Mouse (Mus musculus) hindbrain, embryonic 14.5 days (tissue): ENCODE results near the gene Lst1. TPM values are rescaled to one million over a fixed set of nuclear protein-coding genes. Genes with fewer than 3 reads are reported as not detected.

ENCODE experiments used
- ATAC-seq: fragments of 200-750 bp; cut with Nextera tagmentation; 2 replicates; pipeline ENCODE4 v1.8.0; 2017; ENCODE audit warnings: moderate number of reproducible peaks, mild to moderate bottlenecking, moderate TSS enrichment, moderate library complexity; ENCODE audit not compliant: low FRiP score
- DNase-seq: peaks from one replicate; pipeline ENCODE4 v3.0.0-alpha.2; 2015; ENCODE audit warnings: low spot score
- H3K27ac ChIP-seq: fragments of 300-500 bp; sonication (generic); 2 replicates; pipeline ENCODE4 v1.5.1; 2014; ENCODE audit warnings: mild to moderate bottlenecking, moderate library complexity
- H3K27me3 ChIP-seq: fragments of 300-500 bp; sonication (generic); 2 replicates; pipeline ENCODE4 v1.6.1; 2014; ENCODE audit warnings: mild to moderate bottlenecking, low read length, mixed read lengths; ENCODE audit not compliant: control insufficient read depth, insufficient read depth
- H3K36me3 ChIP-seq: fragments of 300-500 bp; sonication (generic); replicated peaks from 2 replicates; pipeline ENCODE4 v1.6.1; 2014; ENCODE audit not compliant: control insufficient read depth, insufficient read depth
- H3K4me1 ChIP-seq: fragments of 300-500 bp; sonication (generic); replicated peaks from 2 replicates; pipeline ENCODE4 v1.6.1; 2014; ENCODE audit warnings: antibody characterized with exemption, low read length, mixed read lengths; ENCODE audit not compliant: control insufficient read depth, insufficient read depth
- H3K4me2 ChIP-seq: fragments of 300-500 bp; sonication (generic); replicated peaks from 2 replicates; pipeline ENCODE4 v1.6.1; 2014; ENCODE audit warnings: mild to moderate bottlenecking, moderate library complexity
- H3K4me3 ChIP-seq: fragments of 300-500 bp; sonication (generic); replicated peaks from 2 replicates; pipeline ENCODE4 v1.5.1; 2014; ENCODE audit warnings: mild to moderate bottlenecking, low read length
- H3K9ac ChIP-seq: fragments of 300-500 bp; sonication (generic); 2 replicates; pipeline ENCODE4 v1.6.1; 2014
- H3K9me3 ChIP-seq: fragments of 300-500 bp; sonication (generic); 2 replicates; pipeline ENCODE4 v1.6.1; 2016; ENCODE audit warnings: low read length; ENCODE audit not compliant: control insufficient read depth
- WGBS: fragments of 180-500 bp; shearing (Covaris S2); extraction: QIAGEN DNeasy Blood & Tissue Kit; methylation state at CpG from one replicate; pipeline ENCODE4 v1.1.7; 2014; 5-methylcytosine and 5-hydroxymethylcytosine counted together
- polyA plus RNA-seq: library from polyadenylated mRNA; unstranded; fragments of >200 nt; fragmentation: Nextera tagmentation; extraction: Ambion mirVana; gene quantifications from 2 replicates; pipeline ENCODE4 v1.2.1, GENCODE M21; 2014

Lst1 gene
- polyA plus RNA-seq, 1 experiment from 2014 or later, result 13.3 TPM

DNA sequence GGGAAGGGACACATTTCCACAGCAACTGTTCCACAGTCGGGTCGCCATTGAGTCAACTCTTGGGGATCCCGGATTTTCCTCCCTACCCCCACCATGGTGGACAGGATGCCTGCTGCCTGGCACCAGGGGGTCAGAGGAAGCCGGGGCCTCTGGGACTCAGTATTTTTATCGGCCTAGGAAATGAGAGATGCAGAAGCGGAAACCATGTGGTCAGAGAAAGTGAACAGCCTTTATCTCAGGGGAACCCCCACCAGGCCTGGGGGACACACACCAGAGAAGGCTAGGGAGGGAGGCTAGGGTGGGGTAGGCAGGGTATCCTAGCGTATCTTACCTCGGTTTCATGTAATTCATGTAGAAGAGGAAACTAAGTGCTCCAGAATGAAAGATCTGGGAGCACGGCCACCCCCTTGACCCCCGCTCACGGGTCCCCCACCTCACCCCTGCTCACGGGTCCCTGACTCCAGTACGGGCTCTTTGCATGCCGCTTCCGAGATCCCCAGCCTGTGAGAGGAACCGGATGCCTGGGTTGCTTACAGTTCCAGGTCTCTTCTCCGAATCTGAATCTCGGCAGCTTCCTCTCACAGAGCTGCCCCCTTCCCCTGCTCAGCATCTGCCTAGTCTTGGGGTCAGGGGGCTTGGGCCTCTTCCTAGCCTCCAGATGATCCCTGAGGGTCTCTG, 30.4 kb upstream of the Lst1 start:
- ATAC-seq (no peak), DNase-seq (no peak)
- H3K9me3 ChIP-seq, result no peaks in the 10 kb centered on the region
- no peaks in the 10 kb centered on the region for H3K4me1 ChIP-seq
- H3K27ac ChIP-seq, result no peak overlapping the region
- H3K4me3 ChIP-seq, result no peak overlapping the region
- no peak overlapping the region for H3K4me2 ChIP-seq
- no peaks in the 10 kb centered on the region for H3K27me3 ChIP-seq
- H3K36me3 ChIP-seq, result peaks cover 23% of the 10 kb centered on the region
- WGBS, result 84% methylated on average over 18 of the region's 18 CpGs
- no peak overlapping the region for H3K9ac ChIP-seq

DNA sequence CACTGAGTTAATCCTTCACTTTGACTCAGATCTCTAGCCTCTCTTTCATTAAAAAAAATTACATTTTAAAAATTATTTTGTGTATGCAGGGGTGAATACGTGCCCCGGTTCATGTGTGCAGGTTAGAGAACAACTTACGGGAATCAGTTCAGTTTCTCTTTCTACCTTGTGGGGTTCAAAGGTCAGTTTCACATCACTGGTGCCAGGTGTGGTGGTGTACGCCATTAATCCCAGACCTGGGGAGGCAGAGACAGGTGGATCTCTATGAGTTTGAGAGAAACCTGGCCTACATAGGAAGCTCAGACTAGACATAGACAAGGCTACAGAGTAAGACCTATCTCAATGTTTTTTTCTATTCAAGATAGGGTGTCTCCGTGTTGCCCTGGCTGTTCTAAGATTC, 24.8 kb upstream of the Lst1 start:
- Histone ChIP-seq H3K9me3 (no peaks in the 10 kb centered on the region), H3K36me3 (no peaks in the 10 kb centered on the region), H3K4me1 (no peaks in the 10 kb centered on the region), H3K4me2 (no peak overlapping the region), H3K4me3 (no peak overlapping the region), H3K27ac (no peak overlapping the region), H3K9ac (no peak overlapping the region), H3K27me3 (no peaks in the 10 kb centered on the region)
- 94% methylated on average over 5 of the region's 5 CpGs for WGBS
- no peak for DNase-seq
- ATAC-seq, result no peak

DNA sequence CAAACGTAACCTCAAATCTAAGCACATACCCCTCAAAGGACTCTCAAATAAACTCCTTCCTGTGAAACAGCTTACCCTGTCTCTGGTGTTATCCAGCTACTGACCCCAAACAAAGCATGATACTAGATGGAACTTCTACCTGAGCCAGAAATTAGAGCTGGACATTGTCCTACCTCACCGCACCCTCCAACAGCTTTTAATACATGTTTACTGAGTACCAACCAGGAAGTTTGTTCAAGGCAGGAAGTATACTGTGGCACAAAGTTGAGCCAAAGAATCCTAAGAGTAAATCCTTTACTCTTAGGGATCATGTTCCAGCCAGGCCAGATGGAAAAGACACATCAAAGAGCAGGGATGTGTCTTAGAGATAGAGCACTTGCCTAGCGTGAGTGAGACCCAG, 22.4 kb upstream of the Lst1 start:
- no peak for ATAC-seq

DNA sequence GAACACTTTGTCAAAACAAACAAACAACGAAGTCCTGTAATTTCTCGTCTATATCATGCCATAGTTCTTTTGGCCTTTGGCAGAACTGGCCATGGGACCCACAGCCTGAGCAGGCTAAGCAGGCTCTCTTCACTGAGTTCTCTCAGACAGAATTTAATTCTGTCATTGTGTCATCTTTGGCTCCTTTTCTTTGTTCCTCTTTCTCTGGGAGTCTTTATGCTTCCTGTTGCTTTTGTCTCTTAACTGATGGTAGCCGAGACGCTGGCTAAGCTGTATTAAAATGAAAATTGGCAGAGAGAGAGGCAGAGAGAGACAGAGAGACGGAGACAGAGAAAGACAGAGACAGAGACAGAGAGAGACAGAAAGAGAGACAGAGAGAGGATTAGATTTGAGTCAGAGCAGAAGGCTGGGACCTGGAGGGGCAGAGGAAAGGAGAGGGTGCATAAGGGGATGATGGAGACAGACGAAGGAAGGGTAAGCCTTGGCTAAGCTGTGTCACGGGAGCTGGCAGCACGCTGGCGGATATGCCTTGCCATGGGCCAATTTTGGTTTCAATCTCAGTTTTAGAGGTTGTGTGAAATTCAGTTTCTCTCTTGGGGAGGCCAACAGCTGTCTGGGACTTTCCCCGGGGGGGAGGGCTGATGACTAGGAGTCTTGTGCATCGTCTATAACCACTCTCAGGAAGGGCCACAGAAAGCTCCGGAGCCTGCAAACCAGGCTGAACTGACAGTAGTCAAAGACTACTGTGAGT, 21.7 kb upstream of the Lst1 start:
- no peak for ATAC-seq
- Histone ChIP-seq H3K4me1 (no peaks in the 10 kb centered on the region), H3K27me3 (peaks cover 4% of the 10 kb centered on the region; the same call in 1 of the 2 replicates), H3K4me3 (no peak overlapping the region), H3K9me3 (no peaks in the 10 kb centered on the region), H3K4me2 (no peak overlapping the region), H3K9ac (no peak overlapping the region), H3K27ac (no peak overlapping the region), H3K36me3 (no peaks in the 10 kb centered on the region)
- no peak for DNase-seq
- 73% methylated on average over 12 of the region's 12 CpGs for WGBS

More for the DNA sequence above, 22.4 kb upstream of the Lst1 start:
- DNase-seq, result no peak
- Histone ChIP-seq H3K9me3 (no peaks in the 10 kb centered on the region), H3K36me3 (no peaks in the 10 kb centered on the region), H3K27ac (no peak overlapping the region), H3K27me3 (no peaks in the 10 kb centered on the region), H3K9ac (no peak overlapping the region), H3K4me1 (no peaks in the 10 kb centered on the region), H3K4me2 (no peak overlapping the region), H3K4me3 (no peak overlapping the region)
- WGBS, result 82% methylated on average over 3 of the region's 3 CpGs

DNA sequence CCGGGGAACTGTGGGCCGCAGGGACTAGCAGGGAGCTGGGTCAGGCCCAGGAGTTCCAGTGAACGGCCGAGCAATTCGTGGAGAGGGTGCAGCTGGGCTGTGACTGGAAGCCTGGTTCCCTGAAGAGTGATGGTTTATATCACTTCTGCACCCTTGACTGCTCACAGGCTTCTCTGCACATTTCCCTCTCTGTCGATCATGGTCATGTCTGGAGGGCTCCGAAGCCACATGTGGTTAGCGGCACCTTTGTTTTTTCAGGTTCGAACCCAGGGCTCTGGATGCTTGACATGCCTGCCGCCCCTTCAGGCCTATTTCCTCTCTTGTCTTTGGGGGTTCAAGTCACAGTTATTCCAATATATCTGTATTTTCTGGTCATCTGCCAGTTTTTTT, 17.1 kb upstream of the Lst1 start:
- DNase-seq (no peak), ATAC-seq (no peak)
- Histone ChIP-seq H3K27ac (no peak overlapping the region), H3K4me2 (no peak overlapping the region), H3K4me3 (no peak overlapping the region), H3K4me1 (no peaks in the 10 kb centered on the region), H3K9me3 (no peaks in the 10 kb centered on the region), H3K36me3 (no peaks in the 10 kb centered on the region), H3K27me3 (peaks cover 7% of the 10 kb centered on the region; the same call in 1 of the 2 replicates), H3K9ac (0 out of 2 replicates have a peak overlapping the region, but pooled peaks have one; percentile 11)
- WGBS, result 59% methylated on average over 10 of the region's 10 CpGs

DNA sequence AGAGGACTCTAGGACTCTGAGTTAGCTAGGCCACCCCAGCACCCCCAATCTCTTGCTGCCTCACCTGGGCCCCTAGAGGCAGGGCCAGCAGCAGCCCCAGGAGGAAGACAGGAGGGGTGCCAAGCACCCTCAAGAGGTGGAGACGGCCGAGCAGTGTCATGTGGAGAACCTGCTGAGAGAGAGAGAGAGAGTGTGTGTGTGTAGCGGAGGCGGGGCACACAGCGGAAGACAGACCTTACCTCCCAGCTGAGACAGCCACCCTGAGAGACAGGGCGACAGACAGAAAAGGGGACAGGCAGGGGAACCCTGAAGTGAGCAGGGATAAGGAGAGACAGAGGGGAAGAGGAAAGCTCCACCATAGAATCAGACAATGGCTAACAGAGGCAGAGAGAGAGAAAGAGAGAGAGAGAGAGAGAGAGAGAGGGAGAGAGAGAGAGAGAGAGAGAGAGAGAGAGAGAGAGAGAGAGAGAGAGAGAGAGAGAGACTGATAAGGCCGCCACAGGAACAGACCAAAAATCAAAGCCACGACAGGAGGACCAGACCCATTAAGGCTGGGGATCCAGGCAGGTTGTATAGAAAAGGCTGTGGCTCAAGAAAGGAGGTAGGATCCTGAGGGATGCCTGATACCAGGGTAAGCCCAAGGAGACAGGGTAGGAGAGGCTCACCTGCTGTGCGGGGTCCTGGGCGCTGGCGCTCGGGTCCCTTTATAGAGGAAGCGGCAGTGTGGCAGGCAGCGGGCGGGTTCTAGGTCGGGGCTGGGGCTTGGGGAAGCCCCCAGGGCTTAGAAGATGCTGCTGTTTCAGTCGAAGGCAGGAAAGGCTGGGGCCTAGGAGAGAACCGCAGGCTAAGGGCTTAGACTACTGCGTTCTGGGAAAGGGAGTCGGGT, 16.5 kb upstream of the Lst1 start, which contains the start of gene Lta:
Gene Lta, minus strand, starts transcription at position 858 of the 886 bp plus-strand sequence.
- Histone ChIP-seq H3K27ac (no peak within 1 kb of the TSS), H3K36me3 (no peaks in the 10 kb centered on the region), H3K27me3 (peaks cover 7% of the 10 kb centered on the region; the same call in 1 of the 2 replicates), H3K4me3 (no peak within 1 kb of the TSS), H3K4me1 (no peaks in the 10 kb centered on the region), H3K9ac (0 out of 2 replicates have a peak within 1 kb of the TSS, but pooled peaks have one; percentile 11), H3K9me3 (no peaks in the 10 kb centered on the region), H3K4me2 (no peak within 1 kb of the TSS)
- DNase-seq, result no peak
- no peak for ATAC-seq
- WGBS, result 36% methylated on average over 20 of the region's 20 CpGs

DNA sequence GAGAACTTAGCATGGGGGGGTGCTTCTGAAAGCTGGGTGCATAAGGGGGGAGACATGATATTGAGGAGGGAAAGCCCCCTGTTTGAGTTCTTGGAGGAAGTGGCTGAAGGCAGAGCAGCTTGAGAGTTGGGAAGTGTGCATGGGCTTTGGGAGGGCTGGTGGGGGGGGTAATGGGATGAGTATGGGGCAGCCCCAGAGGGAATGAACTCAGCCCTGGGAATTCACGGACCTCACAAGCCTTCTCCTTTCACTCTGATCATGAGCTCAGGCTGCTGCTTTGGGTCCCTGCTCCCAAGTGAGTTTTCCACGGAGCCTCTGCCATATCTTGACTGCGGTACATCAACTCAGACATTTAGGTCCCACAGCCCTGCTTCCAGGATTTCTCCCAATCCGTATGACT, 14.2 kb upstream of the Lst1 start:
- no peaks in the 10 kb centered on the region for H3K4me1 ChIP-seq
- WGBS, result 80% methylated on average over 4 of the region's 4 CpGs

DNA sequence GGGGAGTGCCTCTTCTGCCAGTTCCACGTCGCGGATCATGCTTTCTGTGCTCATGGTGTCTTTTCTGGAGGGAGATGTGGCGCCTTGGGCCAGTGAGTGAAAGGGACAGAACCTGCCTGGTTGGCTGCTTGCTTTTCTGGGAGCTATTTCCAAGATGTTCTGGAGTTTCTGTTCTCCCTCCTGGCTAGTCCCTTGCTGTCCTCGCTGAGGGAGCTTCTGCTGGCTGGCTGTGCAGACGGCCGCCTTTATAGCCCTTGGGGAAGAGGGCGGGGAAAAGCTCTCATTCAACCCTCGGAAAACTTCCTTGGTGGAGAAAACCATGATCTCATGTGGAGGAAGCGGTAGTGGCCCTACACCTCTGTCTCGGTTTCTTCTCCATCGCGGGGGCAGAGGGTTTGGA, 13.5 kb upstream of the Lst1 start, which contains the start of gene Tnf:
Gene Tnf, minus strand, starts transcription at position 221 of the 400 bp plus-strand sequence.
- no peak within 1 kb of the TSS for H3K4me3 ChIP-seq
- H3K9ac ChIP-seq, result no peak within 1 kb of the TSS
- no peaks in the 10 kb centered on the region for H3K9me3 ChIP-seq
- no peaks in the 10 kb centered on the region for H3K36me3 ChIP-seq
- H3K27ac ChIP-seq, result no peak within 1 kb of the TSS
- peaks cover 12% of the 10 kb centered on the region for H3K27me3 ChIP-seq
- DNase-seq (no peak), ATAC-seq (no peak)
- 51% methylated on average over 13 of the region's 13 CpGs for whole genome bisulfite sequencing
- H3K4me1 ChIP-seq, result no peaks in the 10 kb centered on the region
- H3K4me2 ChIP-seq, result no peak within 1 kb of the TSS

More for the DNA sequence above, 14.2 kb upstream of the Lst1 start:
- H3K4me3 ChIP-seq, result no peak overlapping the region
- no peaks in the 10 kb centered on the region for H3K36me3 ChIP-seq
- DNase-seq, result no peak
- H3K9me3 ChIP-seq, result no peaks in the 10 kb centered on the region
- H3K9ac ChIP-seq, result no peak overlapping the region
- peaks cover 7% of the 10 kb centered on the region; the same call in 1 of the 2 replicates for H3K27me3 ChIP-seq
- no peak for ATAC-seq
- no peak overlapping the region for H3K27ac ChIP-seq
- no peak overlapping the region for H3K4me2 ChIP-seq

DNA sequence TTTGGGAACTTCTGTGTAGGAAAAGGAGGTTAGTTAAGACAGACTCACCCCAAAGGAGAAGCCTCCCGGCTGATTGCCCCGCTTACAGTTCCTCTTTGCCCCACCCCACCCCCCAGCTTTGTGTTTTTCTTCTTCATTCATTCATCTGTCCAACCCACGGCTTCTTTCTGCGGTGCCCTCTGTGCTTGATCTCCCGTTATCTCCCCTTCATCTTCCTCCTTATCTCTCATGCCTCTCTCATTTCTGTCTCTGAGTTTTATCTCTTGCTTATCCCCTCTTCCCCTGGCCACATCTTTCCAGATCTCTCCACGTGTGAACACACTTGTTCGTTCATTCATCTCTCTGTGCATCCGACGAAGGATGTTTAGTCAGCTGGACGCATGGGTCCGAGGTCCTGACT, 12.9 kb upstream of the Lst1 start:
- no peaks in the 10 kb centered on the region for H3K9me3 ChIP-seq
- no peak overlapping the region for H3K4me2 ChIP-seq
- no peak overlapping the region for H3K27ac ChIP-seq
- ATAC-seq, result no peak
- peaks cover 17% of the 10 kb centered on the region for H3K27me3 ChIP-seq
- H3K36me3 ChIP-seq, result no peaks in the 10 kb centered on the region
- no peak overlapping the region for H3K4me3 ChIP-seq
- H3K9ac ChIP-seq, result no peak overlapping the region
- 0 out of 2 replicates have a peak, but pooled peaks cover 2% of the 10 kb centered on the region for H3K4me1 ChIP-seq
- DNase-seq, result no peak
- WGBS, result 75% methylated on average over 11 of the region's 11 CpGs
